Mouse (Mus musculus) megakaryocyte, embryonic 14.5 days (primary cell): ENCODE measurements at regions not wholly inside any gene's neighbourhood (a gene's known extent, or its start where the extent isn't known, plus 50 kb on each side); places are given as distances from the start of the nearest gene placed in this dataset.

Experiments
- H3K27me3 ChIP-seq: replicated peaks from 2 replicates; pipeline ENCODE3; 2012; ENCODE audit warnings: inconsistent platforms
- H3K36me3 ChIP-seq: replicated peaks from 2 replicates; pipeline ENCODE3; 2012; ENCODE audit warnings: low read length, inconsistent platforms, mixed read lengths
- H3K4me1 ChIP-seq: 2 replicates; pipeline ENCODE4 v1.6.1; 2012; ENCODE audit warnings: inconsistent platforms
- H3K4me3 ChIP-seq: replicated peaks from 2 replicates; pipeline ENCODE3; 2012; ENCODE audit warnings: moderate library complexity, mild to moderate bottlenecking, inconsistent platforms
- H3K9me3 ChIP-seq: 2 replicates; pipeline ENCODE4 v1.6.1; 2012; ENCODE audit warnings: inconsistent platforms
- FLI1 ChIP-seq: IDR thresholded peaks from 2 replicates; pipeline ENCODE4 v1.6.1; 2012; ENCODE audit warnings: low read length, inconsistent platforms, mixed read lengths
- GATA1 ChIP-seq: IDR thresholded peaks from 3 replicates; pipeline ENCODE4 v1.6.1; 2012; ENCODE audit warnings: mixed read lengths, low read length, inconsistent platforms, borderline replicate concordance

GRCm38 (mm10) chr2:45339866-45340265 is 222.7 kb upstream of the Zeb2 start:
- H3K27me3 ChIP-seq: no peaks in the 10 kb centered on the region
- H3K9me3 ChIP-seq: peaks cover 9% of the 10 kb centered on the region
- no peak overlapping the region for H3K4me3 ChIP-seq
- peaks cover 3% of the 10 kb centered on the region; the same call in 1 of the 2 replicates for H3K4me1 ChIP-seq
- H3K36me3 ChIP-seq: peaks cover 9% of the 10 kb centered on the region
- no peak for TF ChIP-seq GATA1
- TF ChIP-seq FLI1: no peak

DNA sequence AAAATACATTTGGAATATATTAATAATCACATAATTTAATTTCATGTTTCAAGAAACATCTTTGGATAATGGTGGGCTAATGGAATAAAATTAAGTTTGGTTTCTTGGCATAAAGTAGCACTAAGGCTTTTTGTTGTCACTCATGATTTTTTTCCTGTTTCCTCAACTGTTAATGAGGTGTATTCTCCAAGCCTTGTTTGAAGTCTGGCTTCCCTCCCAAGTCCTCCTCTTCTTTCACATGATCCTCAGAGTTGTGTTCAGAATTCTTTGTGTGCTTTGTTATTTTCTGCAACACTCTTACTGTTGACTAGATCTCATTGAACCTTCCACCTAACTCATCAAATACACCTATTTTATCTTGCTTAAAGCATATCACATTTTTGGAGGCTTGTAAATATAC is 221.6 kb upstream of the Zeb2 start:
- Histone ChIP-seq H3K4me3 (no peak overlapping the region), H3K36me3 (peaks cover 14% of the 10 kb centered on the region), H3K9me3 (peaks cover 10% of the 10 kb centered on the region), H3K27me3 (no peaks in the 10 kb centered on the region), H3K4me1 (peaks cover 3% of the 10 kb centered on the region; the same call in 1 of the 2 replicates)
- TF ChIP-seq GATA1: no peak
- TF ChIP-seq FLI1: no peak

DNA sequence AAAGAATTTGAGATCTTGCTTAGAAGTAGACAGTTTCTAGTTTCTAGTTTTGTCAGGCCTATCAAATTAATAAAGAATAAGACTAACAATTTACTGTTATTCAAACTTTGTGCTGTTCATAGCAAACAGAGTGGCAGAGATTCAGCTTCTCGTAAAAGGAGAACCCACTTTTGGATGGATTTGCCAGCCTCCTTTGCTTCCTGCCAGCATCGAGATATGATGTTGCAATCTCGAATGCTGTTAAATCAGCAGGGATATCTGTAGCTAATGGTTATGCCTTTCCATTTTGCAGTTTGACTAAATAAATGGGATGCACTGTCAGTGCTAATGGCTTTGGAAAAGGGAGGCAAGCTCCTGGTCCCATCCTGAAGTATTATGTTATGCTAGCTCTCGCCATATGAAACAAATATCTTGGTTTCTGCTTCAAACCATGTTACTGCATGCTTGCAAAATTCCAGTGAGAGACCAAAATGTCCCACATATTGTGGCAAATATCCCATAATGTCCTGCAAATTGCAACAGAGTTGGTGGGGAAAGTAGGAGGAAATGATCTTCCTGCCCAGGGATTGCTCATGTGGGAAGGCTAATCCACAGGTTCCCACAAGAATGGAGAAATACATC is 199.9 kb upstream of the Zeb2 start:
- H3K4me3 ChIP-seq: no peak overlapping the region
- H3K27me3 ChIP-seq: no peaks in the 10 kb centered on the region
- no peaks in the 10 kb centered on the region for H3K36me3 ChIP-seq
- no peaks in the 10 kb centered on the region for H3K9me3 ChIP-seq
- peaks cover 6% of the 10 kb centered on the region; the same call in 1 of the 2 replicates for H3K4me1 ChIP-seq
- TF ChIP-seq GATA1: no peak
- no peak for TF ChIP-seq FLI1

DNA sequence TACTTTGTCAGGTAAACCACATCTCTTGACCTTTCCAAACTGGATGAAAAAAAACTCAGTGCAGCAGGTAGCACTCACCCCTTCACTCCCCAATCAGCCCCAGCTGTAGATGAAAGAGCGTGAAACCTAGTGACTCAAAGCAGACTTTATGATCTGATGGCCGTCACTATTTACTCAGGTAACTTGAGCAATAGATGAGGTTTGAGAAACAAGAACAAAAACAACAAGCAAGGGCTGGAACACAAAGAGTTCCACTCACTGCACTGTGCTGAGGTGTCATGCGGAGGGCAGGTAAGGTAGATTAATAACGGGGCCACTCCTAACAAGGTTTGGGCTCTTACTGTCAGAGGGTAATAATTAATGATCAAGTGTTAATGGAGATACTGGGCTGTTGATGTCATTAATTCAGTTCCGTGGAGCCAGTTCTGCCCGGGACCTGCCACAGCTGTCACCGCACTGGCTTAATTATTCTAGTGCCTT is 170.4 kb upstream of the Zeb2 start:
- Histone ChIP-seq H3K27me3 (no peaks in the 10 kb centered on the region), H3K36me3 (no peaks in the 10 kb centered on the region), H3K9me3 (no peaks in the 10 kb centered on the region), H3K4me1 (peaks cover 12% of the 10 kb centered on the region), H3K4me3 (no peak overlapping the region)
- TF ChIP-seq FLI1: no peak
- no peak for TF ChIP-seq GATA1

DNA sequence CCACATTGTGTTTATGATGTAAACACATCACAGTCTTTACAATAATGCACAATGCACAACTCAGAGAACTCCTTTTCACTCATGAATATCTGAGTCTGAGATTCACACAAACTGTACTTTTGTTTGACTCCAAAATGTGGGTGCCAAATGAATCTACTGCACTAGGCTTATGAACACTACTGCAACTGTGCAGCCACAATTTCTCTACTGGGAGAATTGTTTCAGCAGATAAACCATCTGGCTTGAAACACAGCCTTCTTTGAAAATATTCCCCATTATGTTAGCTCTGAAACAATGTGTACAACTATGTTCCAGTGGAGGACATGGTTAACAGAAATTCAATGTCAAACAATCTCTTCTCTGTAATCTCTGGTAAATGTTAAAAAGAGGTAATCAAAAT is 166.6 kb upstream of the Zeb2 start:
- Histone ChIP-seq H3K27me3 (no peaks in the 10 kb centered on the region), H3K4me3 (no peak overlapping the region), H3K4me1 (peaks cover 29% of the 10 kb centered on the region), H3K36me3 (no peaks in the 10 kb centered on the region), H3K9me3 (no peaks in the 10 kb centered on the region)
- TF ChIP-seq FLI1 (no peak), GATA1 (no peak)

DNA sequence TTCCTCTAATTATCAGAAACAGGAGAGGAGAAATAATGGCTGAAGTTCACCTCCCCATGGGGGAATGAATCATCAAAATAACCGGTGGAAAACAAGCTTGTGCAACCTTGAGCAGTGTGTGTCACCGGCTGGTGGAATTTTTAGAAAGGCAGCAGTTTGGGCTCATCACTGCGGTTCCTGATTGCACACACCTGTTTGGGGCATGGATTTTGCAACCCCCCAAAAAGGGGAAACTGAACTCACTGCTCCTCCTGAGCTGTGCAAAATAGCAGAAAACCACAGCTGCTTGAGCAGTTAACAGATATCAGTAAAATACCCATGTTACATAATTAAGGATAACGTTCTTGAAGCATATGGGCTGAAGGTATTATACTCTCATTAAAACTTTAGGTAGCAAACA is 162.3 kb upstream of the Zeb2 start:
- no peaks in the 10 kb centered on the region for H3K36me3 ChIP-seq
- no peak overlapping the region for H3K4me3 ChIP-seq
- H3K4me1 ChIP-seq: peaks cover 21% of the 10 kb centered on the region
- H3K27me3 ChIP-seq: no peaks in the 10 kb centered on the region
- H3K9me3 ChIP-seq: no peaks in the 10 kb centered on the region
- TF ChIP-seq GATA1: no peak
- TF ChIP-seq FLI1: no peak

GRCm38 (mm10) chr2:45277602-45278001 is 160.4 kb upstream of the Zeb2 start:
- Histone ChIP-seq H3K36me3 (no peaks in the 10 kb centered on the region), H3K27me3 (no peaks in the 10 kb centered on the region), H3K4me3 (no peak overlapping the region), H3K9me3 (no peaks in the 10 kb centered on the region), H3K4me1 (peaks cover 21% of the 10 kb centered on the region)
- no peak for TF ChIP-seq FLI1
- TF ChIP-seq GATA1: no peak

GRCm38 (mm10) chr2:45276703-45277102 is 159.5 kb upstream of the Zeb2 start:
- no peaks in the 10 kb centered on the region for H3K27me3 ChIP-seq
- no peak for TF ChIP-seq GATA1
- no peak for TF ChIP-seq FLI1
- no peak overlapping the region for H3K4me3 ChIP-seq
- peaks cover 21% of the 10 kb centered on the region for H3K4me1 ChIP-seq
- H3K36me3 ChIP-seq: no peaks in the 10 kb centered on the region
- H3K9me3 ChIP-seq: no peaks in the 10 kb centered on the region

DNA sequence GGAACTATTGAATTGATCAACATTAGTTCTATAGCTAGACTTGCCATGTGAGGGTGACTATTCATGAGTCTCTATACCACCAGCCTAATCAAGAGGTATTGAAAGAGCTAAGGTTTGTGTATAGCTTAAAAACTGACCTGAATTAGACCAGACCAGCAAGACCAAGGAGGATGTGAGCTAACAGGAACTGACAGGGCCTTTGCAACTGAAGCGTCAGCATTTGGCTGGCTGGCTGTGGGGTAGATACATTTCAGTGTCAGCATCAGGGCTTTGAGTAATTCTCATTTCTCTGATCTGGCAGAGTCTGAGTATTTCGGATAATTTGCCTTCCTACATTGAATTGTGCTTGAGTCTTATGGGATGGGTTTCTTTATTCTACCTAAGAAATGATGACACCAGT is 152.8 kb upstream of the Zeb2 start:
- Histone ChIP-seq H3K4me1 (peaks cover 12% of the 10 kb centered on the region), H3K27me3 (no peaks in the 10 kb centered on the region), H3K36me3 (no peaks in the 10 kb centered on the region), H3K9me3 (no peaks in the 10 kb centered on the region), H3K4me3 (no peak overlapping the region)
- no peak for TF ChIP-seq FLI1

DNA sequence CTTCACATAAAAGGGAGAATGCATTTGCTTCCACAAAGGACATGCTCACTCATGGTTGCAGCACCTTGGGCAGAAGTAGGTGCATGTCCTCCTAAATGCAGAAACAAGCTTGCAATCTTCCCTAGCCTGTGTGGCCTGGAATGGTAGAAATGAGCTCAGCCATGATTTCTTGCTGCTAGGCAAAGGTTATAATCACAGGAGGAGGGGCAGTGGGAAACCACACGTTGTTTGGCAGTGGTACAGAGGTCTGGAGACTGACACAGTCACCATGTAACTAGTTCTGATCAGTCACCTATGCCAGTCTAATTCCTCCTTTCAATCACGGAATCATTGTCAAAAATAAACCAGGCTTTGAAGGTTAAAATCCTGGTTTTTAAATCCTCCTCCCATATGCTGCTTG is 148.6 kb upstream of the Zeb2 start:
- TF ChIP-seq GATA1: no peak
- no peak for TF ChIP-seq FLI1
- Histone ChIP-seq H3K4me1 (peaks cover 22% of the 10 kb centered on the region), H3K27me3 (no peaks in the 10 kb centered on the region), H3K9me3 (no peaks in the 10 kb centered on the region), H3K36me3 (no peaks in the 10 kb centered on the region), H3K4me3 (no peak overlapping the region)

GRCm38 (mm10) chr2:45261949-45262348 is 144.8 kb upstream of the Zeb2 start:
- H3K4me1 ChIP-seq: peaks cover 34% of the 10 kb centered on the region
- TF ChIP-seq FLI1 (no peak), GATA1 (no peak)
- no peaks in the 10 kb centered on the region for H3K9me3 ChIP-seq
- H3K36me3 ChIP-seq: no peaks in the 10 kb centered on the region
- no peaks in the 10 kb centered on the region for H3K27me3 ChIP-seq
- no peak overlapping the region for H3K4me3 ChIP-seq
